Mouse (Mus musculus) thymus, postnatal 36 days (tissue): ENCODE measurements around the gene 1500009C09Rik.

ENCODE experiments used
- DNase-seq, 2 experiments: peaks; one replicate each; pipeline ENCODE4 v3.0.0; 2022; ENCODE audit warnings: mixed read lengths in 2 of 2

1500009C09Rik gene

GRCm38 (mm10) chr15:82255944-82256383 lies 3.8 kb downstream of the 1500009C09Rik start:
- no peak for DNase-seq

DNA sequence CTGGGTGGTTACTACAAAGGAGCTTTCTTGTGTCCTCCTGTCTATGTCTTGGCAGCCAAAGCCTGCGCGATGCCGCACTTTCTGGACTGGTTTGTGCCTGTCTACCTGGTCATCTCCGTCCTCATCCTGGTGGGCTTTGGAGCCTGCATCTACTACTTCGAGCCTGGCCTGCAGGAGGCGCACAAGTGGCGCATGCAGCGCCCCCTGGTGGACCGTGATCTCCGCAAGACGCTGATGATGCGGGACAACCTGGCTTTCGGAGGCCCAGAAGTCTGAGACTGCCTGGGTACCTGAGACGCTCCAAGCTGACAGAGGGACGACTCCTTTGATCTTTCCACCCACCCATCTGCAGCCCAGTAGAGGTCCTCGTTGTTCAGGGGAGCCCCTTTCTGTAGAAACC lies 7.3 kb downstream of the 1500009C09Rik start:
- peak; percentile 73 to 76 for DNase-seq

- DNase-seq: peak; percentile 61 to 71
These were observed 14.2 kb downstream of the 1500009C09Rik start for GRCm38 (mm10) chr15:82266356-82266755.

- no peak for DNase-seq
These were observed 16.0 kb downstream of the 1500009C09Rik start for GRCm38 (mm10) chr15:82268185-82268584.

DNA sequence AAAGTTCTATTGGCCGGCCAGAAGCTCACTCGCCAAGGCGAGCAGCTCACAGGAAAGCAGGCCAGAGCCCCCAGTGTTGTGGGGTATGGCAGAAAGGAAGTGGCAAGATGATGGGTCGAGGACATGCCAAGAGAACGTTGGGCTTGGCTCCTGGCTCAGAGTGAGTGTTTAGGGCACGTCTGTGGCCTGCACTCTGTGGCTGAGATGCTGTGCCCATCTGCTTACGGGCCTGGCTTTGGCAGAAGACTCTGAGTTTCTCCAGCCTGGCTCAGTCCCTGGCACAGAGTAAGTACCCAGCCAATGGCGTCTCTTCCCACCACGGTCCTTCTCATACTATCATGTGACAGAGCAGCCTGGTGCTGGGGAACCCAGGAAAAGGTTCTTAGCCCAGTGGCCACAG lies 16.6 kb downstream of the 1500009C09Rik start:
- no peak for DNase-seq

DNA sequence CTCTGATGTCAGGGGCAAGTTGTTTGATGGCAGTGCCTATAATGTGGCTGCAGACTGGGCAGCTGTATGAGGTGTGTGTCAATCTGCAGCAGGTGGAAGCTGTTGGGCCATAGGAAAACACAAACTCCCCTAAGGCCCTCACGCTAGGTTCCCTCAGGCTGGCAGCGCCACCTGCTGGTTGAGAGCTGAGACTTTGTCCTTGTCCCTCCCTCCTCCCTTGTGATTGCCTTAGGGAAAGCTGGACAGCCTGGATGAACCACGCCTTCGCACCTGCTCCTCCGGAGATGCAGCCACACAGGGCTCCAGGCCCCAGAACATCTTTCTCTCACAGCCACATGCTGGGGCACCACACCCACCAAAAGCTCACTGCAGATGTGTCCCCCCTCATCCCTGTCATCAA lies 19.0 kb downstream of the 1500009C09Rik start:
- peak; percentile 38 to 46 for DNase-seq

- no peak for DNase-seq
These were observed 20.1 kb downstream of the 1500009C09Rik start for GRCm38 (mm10) chr15:82272295-82272694.

DNA sequence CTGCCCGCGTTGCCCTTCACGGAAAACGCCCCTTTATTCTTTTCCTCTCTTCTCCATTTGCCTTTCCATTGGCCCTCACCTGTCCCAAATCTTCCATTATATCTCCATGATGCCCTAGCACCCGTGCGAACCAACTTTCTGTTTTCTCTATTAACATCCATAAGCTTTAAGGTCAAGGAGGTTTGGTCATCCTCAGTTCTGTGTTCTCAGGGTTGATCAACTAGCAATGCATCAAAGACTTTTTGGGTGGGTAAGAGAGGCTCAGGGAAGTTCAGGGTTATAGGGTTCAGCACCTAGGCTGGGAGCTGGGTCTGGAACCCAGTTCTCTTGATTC lies 22.4 kb downstream of the 1500009C09Rik start, which contains the start of gene Sept3:
Gene Sept3 (plus strand): TSS at position 301 of the 334 bp plus-strand sequence.
- no peak for DNase-seq

DNA sequence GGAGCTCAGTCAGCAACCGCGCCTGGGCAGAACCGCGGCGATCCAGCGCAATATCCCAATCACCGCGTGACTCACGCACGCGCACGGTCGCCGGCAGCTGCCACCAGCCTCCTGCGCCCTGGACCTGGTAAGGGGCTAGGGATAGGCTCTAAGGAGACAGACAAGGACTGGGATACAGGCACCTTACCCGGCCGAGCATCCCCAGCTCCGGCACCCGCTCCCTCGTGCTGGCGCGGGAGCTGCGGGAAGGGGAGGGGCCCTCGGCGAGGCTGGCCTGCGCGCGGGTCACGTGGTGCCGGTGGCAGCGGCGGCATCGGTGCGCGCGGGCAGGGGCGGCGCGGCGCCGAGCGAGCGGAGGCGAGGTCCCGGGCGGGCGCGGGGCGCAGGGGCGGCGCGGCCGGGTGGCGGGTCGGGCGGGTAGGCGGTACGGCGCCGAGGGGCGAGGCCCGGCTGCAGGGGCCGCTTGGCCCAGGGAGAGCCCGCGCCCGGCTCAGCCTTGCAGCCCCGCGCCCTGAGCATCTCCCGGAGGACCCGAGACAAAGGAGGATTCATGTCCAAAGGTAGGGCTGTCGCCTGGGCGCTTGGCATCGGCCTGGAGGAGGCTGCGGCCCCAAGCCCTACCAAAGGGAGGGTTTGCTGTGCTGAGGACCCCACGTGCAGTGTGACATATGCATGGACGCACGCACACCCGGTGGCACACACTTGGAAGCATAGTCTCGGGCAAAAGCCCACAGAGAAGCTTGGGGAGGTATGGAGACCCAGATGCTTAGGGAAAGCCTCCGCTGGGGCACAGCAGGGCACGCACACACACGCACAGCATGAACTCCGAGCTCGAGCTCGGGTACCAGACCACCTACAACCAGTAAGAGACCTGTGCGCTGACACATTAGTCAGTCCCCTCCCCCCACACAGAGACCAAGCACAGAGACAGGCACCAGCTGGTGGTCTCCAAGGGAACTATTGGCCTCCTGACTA lies 23.0 kb downstream of the 1500009C09Rik start:
- peak in 1 of 2 experiments; percentile 38 for DNase-seq

- no peak for DNase-seq
These were observed 25.4 kb downstream of the 1500009C09Rik start for GRCm38 (mm10) chr15:82277591-82277990.

DNA sequence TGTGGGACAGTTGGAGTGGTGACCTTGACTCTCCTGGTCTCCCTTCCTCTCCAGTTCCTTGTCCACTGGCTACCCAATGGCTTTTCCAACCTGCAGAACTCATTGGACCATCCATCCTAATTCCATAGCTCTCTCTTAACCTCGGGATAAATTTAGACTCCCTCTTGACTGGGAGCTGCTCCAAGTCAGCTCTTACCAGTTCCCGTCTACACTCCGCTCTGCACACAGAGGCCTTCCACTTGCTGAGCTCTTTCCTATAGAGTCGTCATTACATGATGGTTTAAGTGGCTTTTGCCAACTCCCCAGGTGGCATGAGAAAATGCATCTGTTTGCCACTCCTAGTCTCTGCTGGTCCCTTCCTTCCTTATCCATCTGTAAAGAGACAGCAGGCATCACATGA lies 28.4 kb downstream of the 1500009C09Rik start:
- DNase-seq: no peak

GRCm38 (mm10) chr15:82286157-82286556 lies 34.0 kb downstream of the 1500009C09Rik start:
- DNase-seq: no peak

DNA sequence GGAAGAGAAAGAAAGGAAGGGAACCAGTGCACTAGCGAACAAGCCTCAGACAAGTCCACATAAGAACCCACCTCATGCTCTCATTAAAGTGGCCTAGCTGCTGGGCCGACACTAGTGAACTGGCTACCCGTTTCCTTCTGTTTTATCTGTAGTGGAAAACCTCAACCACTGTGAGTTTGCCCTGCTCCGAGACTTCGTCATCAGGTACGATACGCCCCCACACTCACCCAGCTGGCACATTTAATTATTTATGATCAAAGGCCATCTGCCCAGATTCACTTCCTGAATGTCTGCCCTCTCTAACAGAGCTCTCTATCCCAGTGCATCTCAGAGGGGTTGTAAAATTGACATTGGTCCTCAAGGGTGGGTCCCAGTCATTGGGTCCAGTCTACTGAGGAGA lies 38.1 kb downstream of the 1500009C09Rik start:
- no peak for DNase-seq

DNA sequence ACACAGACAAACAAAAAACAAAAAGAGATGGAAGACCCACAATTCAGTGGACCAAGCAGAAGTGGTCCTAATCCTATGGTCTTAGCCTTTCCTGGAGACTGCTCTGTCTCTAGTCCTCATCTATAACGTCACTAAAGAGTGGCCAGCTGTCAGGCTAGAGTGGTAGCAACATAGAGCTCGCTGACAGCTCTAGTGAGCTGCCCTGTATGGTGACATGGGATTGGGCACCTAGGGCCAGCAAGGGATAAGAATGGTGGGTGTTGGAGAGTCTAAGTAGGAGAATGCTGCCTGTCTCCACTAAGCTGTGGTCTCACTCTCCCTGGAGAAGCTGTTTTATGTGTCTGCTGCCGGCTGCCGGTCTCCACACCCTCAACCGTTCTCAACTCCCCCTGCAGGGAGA lies 40.7 kb downstream of the 1500009C09Rik start:
- no peak for DNase-seq

DNA sequence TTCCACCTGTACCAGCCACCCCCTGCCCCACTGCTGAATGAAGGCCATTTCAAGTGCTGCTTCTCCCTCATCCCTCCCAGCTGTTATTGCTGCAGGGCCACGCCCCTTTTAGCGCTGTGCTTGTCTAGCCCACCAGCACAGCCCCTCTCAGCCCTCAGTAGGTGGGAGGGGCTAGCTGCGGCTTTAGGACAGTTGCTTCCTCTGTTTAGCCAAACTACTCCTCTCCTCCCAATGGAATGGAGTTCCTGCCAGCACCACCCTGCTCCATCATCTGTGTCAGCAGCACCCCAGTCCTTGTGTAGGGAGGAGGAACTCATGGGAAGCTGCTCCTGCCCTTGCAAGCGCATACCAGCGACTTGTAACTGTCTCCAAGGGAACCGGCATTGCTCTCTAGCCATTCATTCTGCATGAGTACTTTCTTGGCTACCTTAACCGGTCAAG lies 41.1 kb downstream of the 1500009C09Rik start:
- no peak for DNase-seq

- no peak for DNase-seq
These were observed 41.9 kb downstream of the 1500009C09Rik start for GRCm38 (mm10) chr15:82294059-82294458.

- no peak for DNase-seq
These were observed 46.8 kb downstream of the 1500009C09Rik start, which contains the start of gene Wbp2nl for GRCm38 (mm10) chr15:82298764-82299561. Gene Wbp2nl, plus strand, starts transcription at chr15:82298954.

- DNase-seq: no peak
These were observed 54.9 kb downstream of the 1500009C09Rik start for GRCm38 (mm10) chr15:82307107-82307506.

DNA sequence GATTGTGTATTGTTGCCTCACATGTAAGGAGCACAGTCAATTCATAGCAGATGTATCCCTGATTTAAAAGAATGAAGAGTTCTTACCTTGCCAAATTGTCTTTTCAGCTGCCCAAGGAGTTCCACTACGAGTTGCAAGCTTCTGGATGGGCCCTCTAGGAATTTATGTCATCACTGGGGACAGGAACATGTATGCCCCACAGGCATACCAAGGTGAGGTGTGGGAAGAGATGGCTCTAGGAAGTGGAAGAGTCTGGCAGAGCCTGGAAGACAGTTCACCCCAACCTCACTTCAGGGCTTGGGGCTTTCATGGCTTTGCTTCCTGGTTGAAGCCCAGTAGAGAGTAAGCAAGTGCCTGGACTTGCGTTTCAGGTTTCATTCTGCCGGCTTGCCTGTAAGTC lies 56.2 kb downstream of the 1500009C09Rik start:
- DNase-seq: no peak
